Mouse (Mus musculus) CH12.LX (cell line): Measurements from ENCODE around the gene Rpl18. TPM values are rescaled to one million over a fixed set of nuclear protein-coding genes. Genes with fewer than 3 reads are reported as not detected.

ENCODE experiments used
- DNase-seq: peaks from one replicate; pipeline ENCODE4 v3.0.0-alpha.2; 2013; ENCODE audit errors: extremely low read depth
- H3K27ac ChIP-seq: 2 replicates; pipeline ENCODE4 v1.5.1; 2012; ENCODE audit warnings: low read depth, mild to moderate bottlenecking, control low read depth, moderate library complexity; ENCODE audit not compliant: insufficient read depth
- H3K27me3 ChIP-seq: replicated peaks from 2 replicates; pipeline ENCODE3; 2012; ENCODE audit warnings: inconsistent platforms
- H3K36me3 ChIP-seq, 2 experiments: replicated peaks in 1 of 2; 2 replicates each; pipeline versions ENCODE3 to v1.6.1; 2012; ENCODE audit warnings: inconsistent platforms in 1 of 2, low read length in 1 of 2, mild to moderate bottlenecking in 1 of 2, mixed read lengths in 1 of 2, moderate library complexity in 1 of 2; ENCODE audit not compliant: control insufficient read depth in 1 of 2, insufficient read depth in 1 of 2
- H3K4me1 ChIP-seq, 2 experiments: 2 replicates each; pipeline ENCODE4 v1.6.1; 2012; ENCODE audit warnings: inconsistent platforms in 1 of 2, moderate library complexity in 1 of 2; ENCODE audit not compliant: insufficient read depth in 2 of 2, control insufficient read depth in 1 of 2
- H3K4me2 ChIP-seq: 2 replicates; pipeline ENCODE4 v1.6.1; 2012; ENCODE audit warnings: low read depth, mild to moderate bottlenecking, control low read depth; ENCODE audit not compliant: poor library complexity, insufficient read depth, severe bottlenecking
- H3K4me3 ChIP-seq, 3 experiments: fragments of 150-350 bp in 1 of 3; sonication (generic) in 1 of 3; replicated peaks in 1 of 3; 2 replicates each; pipeline versions ENCODE3 to v1.5.1; 2011 to 2012; ENCODE audit warnings: low read depth in 2 of 3, low read length in 2 of 3, mild to moderate bottlenecking in 2 of 3, moderate library complexity in 2 of 3, control low read depth in 1 of 3, improper control_type of control experiment in 1 of 3, inconsistent platforms in 1 of 3, mixed read lengths in 1 of 3; ENCODE audit not compliant: poor library complexity in 1 of 3
- H3K79me2 ChIP-seq: replicated peaks from 2 replicates; pipeline ENCODE4 v1.6.1; 2012; ENCODE audit warnings: mild to moderate bottlenecking, moderate library complexity; ENCODE audit not compliant: control insufficient read depth, poor library complexity, insufficient read depth, severe bottlenecking; ENCODE audit errors: extremely low read depth
- H3K9ac ChIP-seq: 2 replicates; pipeline ENCODE4 v1.6.1; 2012; ENCODE audit warnings: low read depth, mild to moderate bottlenecking, control low read depth, moderate library complexity; ENCODE audit not compliant: insufficient read depth
- H3K9me3 ChIP-seq: replicated peaks from 2 replicates; pipeline ENCODE3; 2012; ENCODE audit warnings: low read length, inconsistent platforms, mixed read lengths
- BHLHE40 ChIP-seq: IDR thresholded peaks from 2 replicates; pipeline ENCODE4 v1.6.1; 2011; ENCODE audit warnings: mild to moderate bottlenecking, low read depth, low read length, improper control_type of control experiment
- CHD2 ChIP-seq: IDR thresholded peaks from 2 replicates; pipeline ENCODE4 v1.6.1; 2011; ENCODE audit warnings: low read length, improper control_type of control experiment
- CTCF ChIP-seq, 2 experiments: IDR thresholded peaks in 1 of 2; conservative IDR thresholded peaks in 1 of 2; 2 replicates each; pipeline ENCODE4 v1.5.1; 2011 to 2012; ENCODE audit warnings: low read depth in 2 of 2, low read length in 2 of 2, improper control_type of control experiment in 1 of 2, inconsistent platforms in 1 of 2, mild to moderate bottlenecking in 1 of 2, moderate library complexity in 1 of 2
- E2F4 ChIP-seq: IDR thresholded peaks from 2 replicates; pipeline ENCODE4 v1.6.1; 2011; ENCODE audit warnings: low read depth, low read length, improper control_type of control experiment; ENCODE audit not compliant: insufficient replicate concordance
- ELF1 ChIP-seq: IDR thresholded peaks from 2 replicates; pipeline ENCODE4 v1.6.1; 2014; ENCODE audit warnings: low read depth, mild to moderate bottlenecking, inconsistent platforms, low read length, improper control_type of control experiment
- ETS1 ChIP-seq: conservative IDR thresholded peaks from 2 replicates; pipeline ENCODE4 v1.6.1; 2012; ENCODE audit warnings: low read depth, mild to moderate bottlenecking, inconsistent platforms, low read length, improper control_type of control experiment, moderate library complexity
- HCFC1 ChIP-seq: IDR thresholded peaks from 2 replicates; pipeline ENCODE4 v1.6.1; 2012; ENCODE audit warnings: low read depth, mild to moderate bottlenecking, inconsistent platforms, low read length, improper control_type of control experiment
- IRF4 ChIP-seq: IDR thresholded peaks from 2 replicates; pipeline ENCODE4 v1.6.1; 2014; ENCODE audit warnings: low read depth, mild to moderate bottlenecking, inconsistent platforms, low read length, improper control_type of control experiment
- JUN ChIP-seq: IDR thresholded peaks from 2 replicates; pipeline ENCODE4 v1.6.1; 2011; ENCODE audit warnings: low read depth, mild to moderate bottlenecking, low read length, improper control_type of control experiment, moderate library complexity; ENCODE audit not compliant: insufficient read depth
- MAX ChIP-seq: IDR thresholded peaks from 2 replicates; pipeline ENCODE4 v1.6.1; 2011; ENCODE audit warnings: low read length, improper control_type of control experiment
- MAZ ChIP-seq: IDR thresholded peaks from 2 replicates; pipeline ENCODE4 v1.6.1; 2012; ENCODE audit warnings: low read depth, mild to moderate bottlenecking, inconsistent platforms, low read length, improper control_type of control experiment, moderate library complexity
- MEF2A ChIP-seq: IDR thresholded peaks from 2 replicates; pipeline ENCODE4 v1.6.1; 2014; ENCODE audit warnings: low read depth, mild to moderate bottlenecking, inconsistent platforms, low read length, improper control_type of control experiment, borderline replicate concordance
- MXI1 ChIP-seq: IDR thresholded peaks from 2 replicates; pipeline ENCODE4 v1.6.1; 2011; ENCODE audit warnings: mild to moderate bottlenecking, low read depth, low read length, improper control_type of control experiment
- MYC ChIP-seq: IDR thresholded peaks from 2 replicates; pipeline ENCODE4 v1.6.1; 2011; ENCODE audit warnings: low read depth, mild to moderate bottlenecking, improper control_type of control experiment, low read length
- NELFE ChIP-seq: IDR thresholded peaks from 2 replicates; pipeline ENCODE4 v1.6.1; 2011; ENCODE audit warnings: low read depth, low read length, improper control_type of control experiment
- NRF1 ChIP-seq: IDR thresholded peaks from 2 replicates; pipeline ENCODE4 v1.6.1; 2014; ENCODE audit warnings: low read depth, mild to moderate bottlenecking, inconsistent platforms, low read length, improper control_type of control experiment, moderate library complexity
- SIN3A ChIP-seq: IDR thresholded peaks from 2 replicates; pipeline ENCODE4 v1.6.1; 2012; ENCODE audit warnings: low read length, improper control_type of control experiment, inconsistent platforms
- SMC3 ChIP-seq: IDR thresholded peaks from 2 replicates; pipeline ENCODE4 v1.6.1; 2011; ENCODE audit warnings: low read depth, low read length, improper control_type of control experiment
- TCF12 ChIP-seq: IDR thresholded peaks from 2 replicates; pipeline ENCODE4 v1.6.1; 2014; ENCODE audit warnings: low read depth, mild to moderate bottlenecking, inconsistent platforms, low read length, improper control_type of control experiment
- USF1 ChIP-seq: IDR thresholded peaks from 2 replicates; pipeline ENCODE4 v1.6.1; 2014; ENCODE audit warnings: low read depth, mild to moderate bottlenecking, inconsistent platforms, low read length, improper control_type of control experiment
- USF2 ChIP-seq: conservative IDR thresholded peaks from 2 replicates; pipeline ENCODE4 v1.6.1; 2011; ENCODE audit warnings: low read depth, low read length, improper control_type of control experiment
- ZMIZ1 ChIP-seq: IDR thresholded peaks from 2 replicates; pipeline ENCODE4 v1.6.1; 2012; ENCODE audit warnings: low read depth, mild to moderate bottlenecking, inconsistent platforms, low read length, improper control_type of control experiment
- ZNF384 ChIP-seq: IDR thresholded peaks from 2 replicates; pipeline ENCODE4 v1.6.1; 2012; ENCODE audit warnings: low read depth, low read length, improper control_type of control experiment, inconsistent platforms
- dilution Hi-C: fragments of 300-500 bp; cut with MboI; formaldehyde crosslinking; loops from 2 replicates; pipeline ENCODE4 v1.14.3; 2020; ENCODE audit warnings: low sequenced_read_pairs; ENCODE audit not compliant: extremely low pct_unique_long_range_greater_than_20kb, extremely low pct_ligation_motif_present
- in situ Hi-C: fragments of 300-500 bp; cut with MboI; formaldehyde crosslinking; loops from 3 replicates; pipeline ENCODE4 v1.14.3; 2019; ENCODE audit warnings: low sequenced_read_pairs, low pct_ligation_motif_present, low pct_unique_long_range_greater_than_20kb, mixed read lengths
- polyA plus RNA-seq: library from polyadenylated mRNA; unstranded; fragments of >175 nt; gene quantifications from 2 replicates; pipeline ENCODE4 v1.2.1, GENCODE M21; 2012; ENCODE audit warnings: low read depth; ENCODE audit not compliant: insufficient read length
- total RNA-seq, 2 experiments: library from RNA; depleted of rRNA; stranded (reverse); fragments of 300-350 nt in 1 of 2; fragments of >200 nt in 1 of 2; gene quantifications; 2 replicates each; pipeline ENCODE4 v1.2.3; 2012 to 2014

The Rpl18 gene
- total and polyA plus RNA-seq, 3 experiments = 2,393 to 3,766 (median 3,204) TPM

DNA sequence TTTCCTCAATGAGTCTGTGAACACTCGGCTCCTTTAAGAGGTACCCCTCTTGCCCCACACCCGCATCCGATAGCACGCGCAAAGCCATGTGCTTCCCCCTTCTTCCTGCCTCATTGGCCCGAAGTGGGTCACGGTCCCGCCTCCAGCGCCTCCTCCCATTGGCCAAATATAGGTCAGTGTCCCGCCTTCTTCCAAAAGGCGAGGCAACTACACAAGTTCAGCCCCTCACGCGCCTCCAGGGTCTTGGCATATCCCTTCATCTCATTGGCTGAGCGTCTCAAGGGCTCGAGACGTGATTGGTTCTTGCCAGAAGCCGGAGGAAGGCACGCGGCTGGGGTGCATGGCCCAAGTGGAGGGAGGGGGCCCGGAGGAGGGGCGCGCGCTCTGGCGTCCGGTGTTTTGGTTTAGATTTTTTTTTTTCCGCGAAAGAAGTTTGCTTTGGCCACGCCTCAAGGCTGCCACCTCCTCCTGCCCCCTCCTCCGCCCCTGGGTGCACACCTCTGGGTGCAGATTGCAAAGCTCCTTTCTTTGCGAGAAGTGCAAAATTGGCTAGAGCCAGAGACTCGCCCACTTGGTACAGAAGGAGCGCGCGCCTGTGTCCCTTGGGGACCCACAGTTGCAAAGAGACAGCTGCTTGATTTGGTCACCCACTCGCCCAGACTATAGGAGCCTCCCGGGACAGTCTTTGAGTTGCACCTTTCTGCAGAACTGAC lies 10.4 kb upstream of the Rpl18 start, which contains the start of gene Dbp:
Dbp (plus strand) TSS at position 359 of the 713 bp plus-strand sequence.
- DNase-seq = peak; percentile 100
- peak within 1 kb of the TSS; percentile 74 for H3K9ac ChIP-seq
- H3K79me2 ChIP-seq = no peaks in the 10 kb centered on the region
- no peaks in the 10 kb centered on the region for H3K9me3 ChIP-seq
- in situ Hi-C loops (no loop called here), dilution Hi-C loops (no loop called here)
- peak within 1 kb of the TSS; percentile 65 to 77 (median 73) for H3K4me3 ChIP-seq
- peaks cover 0 to 12% of the 10 kb centered on the region in 2 experiments for H3K36me3 ChIP-seq
- H3K4me2 ChIP-seq = peak within 1 kb of the TSS; percentile 99
- no peaks in the 10 kb centered on the region for H3K27me3 ChIP-seq
- H3K4me1 ChIP-seq = peaks cover 3 to 64% of the 10 kb centered on the region in 2 experiments; a peak in 3 of 4 replicates
- TF ChIP-seq SIN3A (peak; percentile 78; the same call in 1 of the 2 replicates), E2F4 (0 out of 2 replicates have a peak, but pooled peaks have one; percentile 5), ELF1 (peak; percentile 58), JUN (no peak), CHD2 (peak; percentile 82), NRF1 (peak; percentile 31; the same call in 1 of the 2 replicates), MYC (peak; percentile 99), MEF2A (no peak), ZMIZ1 (no peak), HCFC1 (peak; percentile 75), IRF4 (no peak), BHLHE40 (peak; percentile 90), MXI1 (peak; percentile 87), USF1 (peak; percentile 76), TCF12 (0 out of 2 replicates have a peak, but pooled peaks have one; percentile 15), SMC3 (no peak), NELFE (no peak), ZNF384 (peak; percentile 88), USF2 (peak; percentile 57), CTCF (conservative IDR thresholded peaks at IDR 0.05 in 1 of 2, IDR thresholded peaks at IDR 0.05 in 1 of 2; ENCODE audit: low read depth in 2 of 2, low read length in 2 of 2) (no peak), MAZ (peak; percentile 98), MAX (peak; percentile 98), ETS1 (peak; percentile 3; the same call in 1 of the 2 replicates)
- H3K27ac ChIP-seq = peak within 1 kb of the TSS; percentile 66
